Mouse (Mus musculus) left cerebral cortex, postnatal 25 days (tissue): Measurements from ENCODE around the gene Defb21. TPM values are rescaled to one million over a fixed set of nuclear protein-coding genes. Genes with fewer than 3 reads are reported as not detected.

Source experiments
- DNase-seq, 2 experiments: peaks; one replicate each; pipeline ENCODE4 v3.0.0; 2022; ENCODE audit warnings: low spot score in 2 of 2, mixed read lengths in 1 of 2
- intact Hi-C: fragments of 180-260 bp; cut with DNase I; formaldehyde crosslinking; loops from one replicate; pipeline ENCODE4 v1.15.1; 2025
- total RNA-seq, 2 experiments: library from RNA; stranded (reverse); gene quantifications; 2 replicates each; pipeline ENCODE4 v1.2.3; 2021

Defb21 gene
- total RNA-seq, 2 experiments from 2014 or later = not detected

- intact Hi-C loops = no loop called here
These were observed 27.5 kb downstream of the Defb21 start for GRCm38 (mm10) chr2:152600076-152600475.

GRCm38 (mm10) chr2:152601275-152601960 lies 28.9 kb downstream of the Defb21 start:
- intact Hi-C loops = no loop called here

More at GRCm38 (mm10) chr2:152600076-152600475, 27.5 kb downstream of the Defb21 start:
- DNase-seq = no peak

DNA sequence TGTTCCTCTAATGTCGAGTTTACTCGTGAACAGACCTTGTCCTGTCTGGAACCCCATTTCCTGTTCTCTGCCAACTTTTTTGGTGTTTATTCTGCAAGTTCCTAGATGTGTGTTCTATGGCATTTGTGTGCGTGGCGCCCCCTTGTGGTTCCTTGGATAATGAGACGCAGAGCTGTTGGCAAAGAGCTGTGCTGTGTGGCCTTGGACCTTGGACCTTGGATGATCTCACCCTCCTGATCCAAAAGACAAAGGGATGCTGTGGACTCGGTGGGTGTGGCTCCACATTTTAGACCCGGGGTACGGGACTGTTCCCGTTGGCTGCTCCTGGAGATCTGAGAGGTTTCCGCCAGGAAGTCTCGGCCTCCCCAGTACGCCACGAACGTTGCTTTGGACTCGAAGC lies 31.5 kb downstream of the Defb21 start, which contains the start of gene Defb36:
Gene Defb36, plus strand, starts transcription at position 271 of the 400 bp plus-strand sequence.
- DNase-seq = peak in 1 of 2 experiments; percentile 16
- intact Hi-C loops = no loop called here

More at GRCm38 (mm10) chr2:152601275-152601960, 28.9 kb downstream of the Defb21 start:
- DNase-seq = no peak

- intact Hi-C loops = no loop called here
- no peak for DNase-seq
These were observed 35.2 kb downstream of the Defb21 start for GRCm38 (mm10) chr2:152607746-152608145.

DNA sequence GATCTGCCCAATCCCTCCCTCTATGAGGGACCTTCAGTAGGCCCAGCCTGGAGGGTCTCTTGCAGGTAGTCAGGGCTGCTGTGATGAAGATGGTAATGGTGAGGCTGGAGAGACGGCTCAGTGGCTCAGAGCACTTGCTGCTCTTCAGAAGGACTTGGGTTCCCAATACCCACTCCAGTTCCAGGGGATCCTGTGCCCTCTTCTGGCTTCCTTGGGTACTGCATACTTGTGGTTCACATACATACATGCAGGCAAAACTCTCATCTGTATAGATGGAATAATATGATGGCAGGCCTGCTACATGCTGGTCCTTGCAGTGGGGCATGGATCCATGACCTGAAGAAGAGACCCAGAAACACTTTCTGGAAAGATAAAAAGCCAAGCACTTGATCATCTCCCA lies 36.2 kb downstream of the Defb21 start:
- intact Hi-C loops = no loop called here

DNA sequence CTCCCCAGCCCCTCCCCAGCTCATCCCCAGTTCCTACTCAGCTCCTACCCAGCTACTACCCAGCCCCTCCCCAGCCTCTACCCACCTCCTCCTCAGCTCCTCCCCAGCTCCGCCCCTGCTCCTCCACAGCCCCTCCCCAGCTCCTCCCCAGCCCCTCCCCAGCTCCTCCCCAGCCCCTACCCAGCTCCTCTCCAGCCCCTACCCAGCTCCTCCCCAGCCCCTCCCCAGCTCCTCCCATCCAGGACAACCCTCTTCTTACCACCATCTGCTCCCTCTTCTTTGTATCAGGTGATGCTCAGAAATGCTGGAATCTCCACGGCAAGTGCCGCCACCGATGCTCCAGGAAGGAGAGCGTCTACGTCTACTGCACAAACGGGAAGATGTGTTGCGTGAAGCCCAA lies 39.6 kb downstream of the Defb21 start:
- intact Hi-C loops = loop anchor here (10.0 kb wide), 1 partner anchor 153 kb away; no protein-coding TSS in a partner anchor
- DNase-seq = peak; percentile 10 to 23

More for the DNA sequence above, 36.2 kb downstream of the Defb21 start:
- no peak for DNase-seq

GRCm38 (mm10) chr2:152615563-152615962 lies 43.0 kb downstream of the Defb21 start:
- intact Hi-C loops = loop anchor here (1.0 to 10.0 kb wide), 4 partner anchors 42 to 217 kb away; partner anchors contain the start of gene Bcl2l1

GRCm38 (mm10) chr2:152616470-152616869 lies 43.9 kb downstream of the Defb21 start:
- intact Hi-C loops = loop anchor here (5.0 to 10.0 kb wide), 2 partner anchors 148 to 216 kb away; partner anchors contain the start of gene Bcl2l1

More at GRCm38 (mm10) chr2:152615563-152615962, 43.0 kb downstream of the Defb21 start:
- DNase-seq = peak; percentile 65 to 82

GRCm38 (mm10) chr2:152617374-152617773 lies 44.8 kb downstream of the Defb21 start:
- intact Hi-C loops = loop anchor here (5.0 to 10.0 kb wide), 2 partner anchors 147 to 215 kb away; partner anchors contain the start of gene Bcl2l1
- DNase-seq = no peak

More at GRCm38 (mm10) chr2:152616470-152616869, 43.9 kb downstream of the Defb21 start:
- DNase-seq = no peak

DNA sequence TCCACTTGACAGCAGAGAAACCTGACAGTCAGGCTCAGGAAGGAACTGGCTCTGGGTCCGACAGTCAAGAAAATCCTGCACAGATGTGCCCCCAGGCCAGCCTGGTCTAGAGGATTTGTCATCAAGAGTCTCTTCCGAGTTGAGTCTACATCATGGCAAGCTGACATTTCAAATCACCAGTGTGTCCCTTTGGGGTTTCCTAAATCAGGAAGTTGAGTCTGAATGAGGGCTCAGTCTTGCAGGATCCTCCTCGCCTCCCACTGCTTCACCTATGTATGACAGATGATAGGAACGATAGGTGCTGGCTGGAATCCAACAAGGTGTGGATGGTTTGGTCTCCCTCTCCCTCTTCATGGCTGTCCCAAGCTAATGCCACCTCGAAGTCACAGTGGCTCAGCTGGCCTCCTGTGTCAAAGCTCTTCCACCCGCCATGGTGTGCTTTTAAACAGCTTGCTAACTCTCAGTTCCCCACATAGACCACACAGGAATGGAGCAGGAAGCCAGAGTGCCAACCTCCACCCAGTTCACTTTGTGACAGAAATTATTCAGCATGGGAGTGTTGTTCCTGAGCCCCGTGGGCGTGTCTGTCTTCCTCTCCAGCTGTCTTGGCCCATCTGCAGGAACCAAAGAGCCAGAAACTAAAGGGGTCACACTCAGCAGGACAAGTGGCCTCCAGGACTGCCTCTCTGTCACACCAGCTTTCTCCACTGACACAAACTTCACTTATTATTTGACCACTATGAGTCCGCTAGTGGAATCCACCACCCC lies 48.0 kb downstream of the Defb21 start:
- intact Hi-C loops = no loop called here
- DNase-seq = peak in 1 of 2 experiments; percentile 62

DNA sequence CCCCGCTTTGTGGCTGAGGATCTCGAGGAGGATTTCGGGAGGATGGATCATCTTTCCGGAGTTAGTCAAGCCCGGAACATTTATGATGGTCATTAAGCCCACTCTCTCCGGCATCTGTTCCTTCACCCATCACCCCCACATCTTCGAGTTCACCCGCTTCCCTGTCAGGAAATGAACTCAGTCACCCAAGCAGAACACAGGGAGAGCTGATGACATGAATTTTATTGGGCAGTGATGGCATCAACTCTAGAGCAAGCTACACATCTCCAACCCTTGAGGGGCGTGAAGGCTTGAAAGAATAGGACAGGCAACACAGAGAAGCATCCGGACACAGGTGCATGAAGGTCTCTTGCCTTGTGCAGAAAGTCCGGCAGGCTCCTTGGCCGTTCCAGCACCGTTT lies 49.6 kb downstream of the Defb21 start:
- DNase-seq = no peak
- intact Hi-C loops = no loop called here

DNA sequence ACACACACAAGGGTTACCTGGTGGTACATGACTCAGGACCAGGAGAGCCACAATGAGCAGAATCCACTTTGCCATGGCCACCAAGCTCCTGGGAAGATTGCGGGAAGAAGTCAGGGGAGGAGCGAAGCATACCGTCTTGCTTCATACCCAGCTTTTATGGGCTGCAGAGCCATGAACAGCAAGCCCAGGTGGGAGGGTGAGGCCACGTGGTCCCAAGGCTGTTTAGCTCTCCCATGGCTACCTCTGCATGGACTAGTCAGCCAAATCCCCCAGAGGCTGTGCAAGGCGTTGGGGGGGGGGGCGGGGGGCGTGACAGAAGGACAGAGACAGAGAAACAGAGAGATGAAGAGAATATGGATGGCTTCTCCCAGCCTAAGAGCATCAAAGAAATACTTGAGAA lies 50.4 kb downstream of the Defb21 start, which contains the start of gene Defb25:
Gene Defb25, minus strand, starts transcription at position 101 of the 400 bp plus-strand sequence.
- DNase-seq = no peak
- intact Hi-C loops = no loop called here

Other genes with a start within 250 kb of the Defb21 start
- 100 to 1,000 TPM; 101 to 117 TPM for gene Rbck1, start 240.1 kb upstream of the Defb21 start, total RNA-seq
- under 1 TPM; 0.66 to 0.76 TPM for gene Trib3, start 228.7 kb upstream of the Defb21 start, total RNA-seq
- gene Nrsn2, start 196.1 kb upstream of the Defb21 start, total RNA-seq = 10 to 100 TPM; 73.5 to 90.0 TPM
- gene Sox12, start 174.7 kb upstream of the Defb21 start, total RNA-seq = 10 to 100 TPM; 14.0 to 15.6 TPM
- gene Zcchc3, start 157.7 kb upstream of the Defb21 start, total RNA-seq = 1 to 10 TPM; 9.5 to 9.9 TPM
- 1 to 10 TPM; 2.1 to 2.2 TPM for gene 6820408C15Rik, start 157.2 kb upstream of the Defb21 start, total RNA-seq
- gene Defb23, start 108.1 kb upstream of the Defb21 start, total RNA-seq = not detected
- gene Defb20, start 95.7 kb upstream of the Defb21 start, total RNA-seq = not detected
- not detected for gene Defb22, start 82.6 kb upstream of the Defb21 start, total RNA-seq
- not detected for gene Defb26, start 61.1 kb upstream of the Defb21 start, total RNA-seq
- gene Defb28, start 54.5 kb upstream of the Defb21 start, total RNA-seq = not detected
- gene Defb29, start 32.6 kb upstream of the Defb21 start, total RNA-seq = not detected
- not detected for gene Gm17416, start 3.4 kb upstream of the Defb21 start, total RNA-seq
- not detected for gene Defb19, start 7.6 kb downstream of the Defb21 start, total RNA-seq
- not detected for gene Defb45, start 26.7 kb downstream of the Defb21 start, total RNA-seq
- gene Defb36, start 31.6 kb downstream of the Defb21 start, total RNA-seq = not detected
- gene Defb25, start 50.3 kb downstream of the Defb21 start, total RNA-seq = not detected
- 1 to 10 TPM; 1.1 TPM for gene Rem1, start 54.2 kb downstream of the Defb21 start, total RNA-seq
- gene H13, start 96.7 kb downstream of the Defb21 start, total RNA-seq = 10 to 100 TPM; 73.1 to 85.4 TPM
- gene Mcts2, start 114.3 kb downstream of the Defb21 start, total RNA-seq = 10 to 100 TPM; 21.3 to 24.5 TPM
- gene Id1, start 163.5 kb downstream of the Defb21 start, total RNA-seq = 10 to 100 TPM; 19.9 to 30.4 TPM
- gene Cox4i2, start 181.4 kb downstream of the Defb21 start, total RNA-seq = 1 to 10 TPM; 1.8 to 2.6 TPM